Mouse (Mus musculus): ENCODE results near the gene Dnajb2. TPM values are rescaled to one million over a fixed set of nuclear protein-coding genes. Genes with fewer than 3 reads are reported as not detected.

The Dnajb2 gene
- polyA plus RNA-seq, 1 experiment, result 54.1 TPM

GRCm38 (mm10) chr1:75234606-75235005 lies 1.6 kb upstream of the Dnajb2 start:
- H3K36me3 ChIP-seq (ENCODE audit: control insufficient read depth, insufficient read depth), result no peaks in the 10 kb centered on the region
- peak overlapping the region; percentile 28 for H3K4me2 ChIP-seq (ENCODE audit: low read depth)
- no peaks in the 10 kb centered on the region for H3K27me3 ChIP-seq (ENCODE audit: control insufficient read depth, insufficient read depth, insufficient read length)
- TF ChIP-seq MYOG (IDR thresholded peaks at IDR 0.05; ENCODE audit: control insufficient read depth in 1 of 3, insufficient read depth in 1 of 3, insufficient read length in 2 of 3, low read depth in 2 of 3), result peak in 1 of 3 experiments; percentile 3
- peak in 1 of 3 experiments; percentile 14 for TF ChIP-seq MYOD1 (IDR thresholded peaks at IDR 0.05; ENCODE audit: control insufficient read depth in 1 of 3, insufficient read length in 2 of 3, low read depth in 2 of 3)
- no peak for TF ChIP-seq POLR2AphosphoS2 (IDR thresholded peaks at IDR 0.05; ENCODE audit: insufficient read length, low read depth)
- no peak for TF ChIP-seq MAX (IDR thresholded peaks at IDR 0.05; ENCODE audit: low read depth)
- H3ac ChIP-seq (ENCODE audit: control insufficient read depth, insufficient read length), result no peak overlapping the region
- no peak overlapping the region for H3K4me3 ChIP-seq
- peaks cover 11% of the 10 kb centered on the region for H3K79me2 ChIP-seq (ENCODE audit: control insufficient read depth, insufficient read depth)

- Histone ChIP-seq H3K4me2 (ENCODE audit: low read depth) (no peak overlapping the region), H3K4me3 (no peak overlapping the region), H3K79me2 (ENCODE audit: control insufficient read depth, insufficient read depth) (peaks cover 11% of the 10 kb centered on the region), H3K36me3 (ENCODE audit: control insufficient read depth, insufficient read depth) (peaks cover 21% of the 10 kb centered on the region), H3ac (ENCODE audit: control insufficient read depth, insufficient read length) (no peak overlapping the region), H3K27me3 (ENCODE audit: control insufficient read depth, insufficient read depth, insufficient read length) (no peaks in the 10 kb centered on the region)
- TF ChIP-seq MAX (IDR thresholded peaks at IDR 0.05; ENCODE audit: low read depth), result no peak
- TF ChIP-seq USF1 (IDR thresholded peaks at IDR 0.05; ENCODE audit: low read depth), result peak; percentile 43
Observed at GRCm38 (mm10) chr1:75239591-75239990, 3.4 kb downstream of the Dnajb2 start.

- no peak overlapping the region for H3K4me2 ChIP-seq (ENCODE audit: low read depth)
- H3K4me3 ChIP-seq, result no peak overlapping the region
- peaks cover 21% of the 10 kb centered on the region for H3K36me3 ChIP-seq (ENCODE audit: control insufficient read depth, insufficient read depth)
- H3ac ChIP-seq (ENCODE audit: control insufficient read depth, insufficient read length), result no peak overlapping the region
- TF ChIP-seq POLR2AphosphoS2 (IDR thresholded peaks at IDR 0.05; ENCODE audit: insufficient read length, low read depth) (no peak), E2F4 (IDR thresholded peaks at IDR 0.05; ENCODE audit: insufficient read depth) (no peak), USF1 (IDR thresholded peaks at IDR 0.05; ENCODE audit: low read depth) (no peak), POLR2A (IDR thresholded peaks at IDR 0.05; ENCODE audit: insufficient read length, low read depth) (no peak), REST (IDR thresholded peaks at IDR 0.05; ENCODE audit: insufficient read depth, insufficient read length) (no peak), MAX (IDR thresholded peaks at IDR 0.05; ENCODE audit: low read depth) (no peak), SRF (IDR thresholded peaks at IDR 0.05; ENCODE audit: control insufficient read depth, insufficient read length, low read depth) (no peak), TCF12 (IDR thresholded peaks at IDR 0.05; ENCODE audit: insufficient read depth, poor library complexity, severe bottlenecking) (no peak), MYOD1 (IDR thresholded peaks at IDR 0.05; ENCODE audit: control insufficient read depth in 1 of 3, insufficient read length in 2 of 3, low read depth in 2 of 3) (no peak), CEBPB (IDR thresholded peaks at IDR 0.05; ENCODE audit: insufficient read depth, poor library complexity, severe bottlenecking) (no peak), MYOG (IDR thresholded peaks at IDR 0.05; ENCODE audit: control insufficient read depth in 1 of 3, insufficient read depth in 1 of 3, insufficient read length in 2 of 3, low read depth in 2 of 3) (no peak)
- no peaks in the 10 kb centered on the region for H3K79me2 ChIP-seq (ENCODE audit: control insufficient read depth, insufficient read depth)
- no peaks in the 10 kb centered on the region for H3K27me3 ChIP-seq (ENCODE audit: control insufficient read depth, insufficient read depth, insufficient read length)
Observed at GRCm38 (mm10) chr1:75243411-75243810, 7.2 kb downstream of the Dnajb2 start.

GRCm38 (mm10) chr1:75244175-75244826 lies 8.1 kb downstream of the Dnajb2 start:
- peaks cover 21% of the 10 kb centered on the region for H3K36me3 ChIP-seq (ENCODE audit: control insufficient read depth, insufficient read depth)
- H3K4me2 ChIP-seq (ENCODE audit: low read depth), result no peak overlapping the region
- no peaks in the 10 kb centered on the region for H3K27me3 ChIP-seq (ENCODE audit: control insufficient read depth, insufficient read depth, insufficient read length)
- TF ChIP-seq CEBPB (IDR thresholded peaks at IDR 0.05; ENCODE audit: insufficient read depth, poor library complexity, severe bottlenecking) (no peak), POLR2A (IDR thresholded peaks at IDR 0.05; ENCODE audit: insufficient read length, low read depth) (no peak), POLR2AphosphoS2 (IDR thresholded peaks at IDR 0.05; ENCODE audit: insufficient read length, low read depth) (no peak), USF1 (IDR thresholded peaks at IDR 0.05; ENCODE audit: low read depth) (no peak), MYOG (IDR thresholded peaks at IDR 0.05; ENCODE audit: control insufficient read depth in 1 of 3, insufficient read depth in 1 of 3, insufficient read length in 2 of 3, low read depth in 2 of 3) (no peak), TCF12 (IDR thresholded peaks at IDR 0.05; ENCODE audit: insufficient read depth, poor library complexity, severe bottlenecking) (no peak), TCF3 (IDR thresholded peaks at IDR 0.05; ENCODE audit: insufficient read length, low read depth) (no peak), SRF (IDR thresholded peaks at IDR 0.05; ENCODE audit: control insufficient read depth, insufficient read length, low read depth) (no peak)
- H3K79me2 ChIP-seq (ENCODE audit: control insufficient read depth, insufficient read depth), result no peaks in the 10 kb centered on the region
- H3ac ChIP-seq (ENCODE audit: control insufficient read depth, insufficient read length), result no peak overlapping the region
- no peak overlapping the region for H3K4me3 ChIP-seq

GRCm38 (mm10) chr1:75244836-75245235 lies 8.6 kb downstream of the Dnajb2 start:
- H3K36me3 ChIP-seq (ENCODE audit: control insufficient read depth, insufficient read depth), result peaks cover 19% of the 10 kb centered on the region
- H3K27me3 ChIP-seq (ENCODE audit: control insufficient read depth, insufficient read depth, insufficient read length), result no peaks in the 10 kb centered on the region
- H3K79me2 ChIP-seq (ENCODE audit: control insufficient read depth, insufficient read depth), result no peaks in the 10 kb centered on the region
- no peak overlapping the region for H3K4me3 ChIP-seq
- no peak overlapping the region for H3ac ChIP-seq (ENCODE audit: control insufficient read depth, insufficient read length)
- no peak for TF ChIP-seq MYOG (IDR thresholded peaks at IDR 0.05; ENCODE audit: control insufficient read depth in 1 of 3, insufficient read depth in 1 of 3, insufficient read length in 2 of 3, low read depth in 2 of 3)
- TF ChIP-seq SRF (IDR thresholded peaks at IDR 0.05; ENCODE audit: control insufficient read depth, insufficient read length, low read depth), result no peak
- TF ChIP-seq E2F4 (IDR thresholded peaks at IDR 0.05; ENCODE audit: insufficient read depth), result no peak
- TF ChIP-seq MAX (IDR thresholded peaks at IDR 0.05; ENCODE audit: low read depth), result no peak
- no peak for TF ChIP-seq REST (IDR thresholded peaks at IDR 0.05; ENCODE audit: insufficient read depth, insufficient read length)
- TF ChIP-seq POLR2A (IDR thresholded peaks at IDR 0.05; ENCODE audit: insufficient read length, low read depth), result no peak
- TF ChIP-seq USF1 (IDR thresholded peaks at IDR 0.05; ENCODE audit: low read depth), result no peak
- no peak for TF ChIP-seq TCF12 (IDR thresholded peaks at IDR 0.05; ENCODE audit: insufficient read depth, poor library complexity, severe bottlenecking)
- TF ChIP-seq POLR2AphosphoS2 (IDR thresholded peaks at IDR 0.05; ENCODE audit: insufficient read length, low read depth), result no peak
- no peak for TF ChIP-seq MYOD1 (IDR thresholded peaks at IDR 0.05; ENCODE audit: control insufficient read depth in 1 of 3, insufficient read length in 2 of 3, low read depth in 2 of 3)
- TF ChIP-seq TCF3 (IDR thresholded peaks at IDR 0.05; ENCODE audit: insufficient read length, low read depth), result no peak
- TF ChIP-seq CEBPB (IDR thresholded peaks at IDR 0.05; ENCODE audit: insufficient read depth, poor library complexity, severe bottlenecking), result no peak
- H3K4me2 ChIP-seq (ENCODE audit: low read depth), result no peak overlapping the region
